Mouse (Mus musculus) left cerebral cortex, postnatal 10 days (tissue): Measurements from ENCODE around the gene Lhx4. TPM values are rescaled to one million over a fixed set of nuclear protein-coding genes. Genes with fewer than 3 reads are reported as not detected.

Experiments
- DNase-seq, 2 experiments: peaks; one replicate each; pipeline ENCODE4 v3.0.0; 2021 to 2022; ENCODE audit warnings: low spot score in 2 of 2, mixed read lengths in 1 of 2; ENCODE audit errors: extremely low spot score in 1 of 2
- intact Hi-C: fragments of 180-260 bp; cut with DNase I; formaldehyde crosslinking; loops from one replicate; pipeline ENCODE4 v1.15.1; 2025
- total RNA-seq, 2 experiments: library from RNA; stranded (reverse); gene quantifications; 2 replicates each; pipeline ENCODE4 v1.2.3; 2021

The Lhx4 gene
- total RNA-seq, 2 experiments from 2014 or later: 0.06 TPM; not detected in 1

DNA sequence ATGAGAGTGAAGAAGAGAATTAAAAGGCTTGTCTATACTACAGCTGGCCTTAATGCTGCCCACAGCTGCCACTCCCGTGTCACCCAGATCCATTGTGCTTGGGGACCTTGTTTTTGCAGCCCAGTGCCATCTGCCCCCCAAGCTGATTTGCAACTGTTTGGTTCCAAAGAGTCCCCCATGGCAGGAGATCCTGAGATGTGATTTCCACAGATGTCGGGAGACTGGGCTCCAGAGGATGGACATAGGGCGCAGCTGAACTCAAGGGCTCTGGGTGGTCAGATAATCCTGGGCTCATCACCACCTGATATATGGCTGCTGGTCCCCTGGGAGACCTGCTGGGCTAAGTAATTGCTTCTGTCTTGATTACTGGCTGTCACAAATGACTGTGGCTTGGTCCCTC lies 32.6 kb downstream of the Lhx4 start:
- DNase-seq: no peak
- intact Hi-C loops: no loop called here

DNA sequence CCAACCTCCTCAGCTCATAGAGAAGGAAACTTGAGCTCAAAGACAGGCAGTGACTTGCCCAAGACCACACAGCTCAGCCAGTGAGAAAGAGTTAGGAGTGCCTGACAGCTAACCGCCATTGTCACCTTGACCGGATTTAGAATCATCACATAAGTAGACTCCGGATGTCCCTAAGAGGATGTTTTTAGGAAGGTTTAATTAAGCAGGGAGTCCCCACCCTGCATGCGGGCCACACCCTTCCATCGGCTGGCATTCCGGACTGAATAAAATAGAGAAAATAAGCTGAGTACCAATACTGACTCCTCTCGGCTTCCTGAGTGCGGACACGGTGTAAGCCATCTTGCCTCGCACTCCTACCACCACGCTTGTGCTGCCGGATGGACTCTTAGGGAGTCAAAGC lies 34.2 kb downstream of the Lhx4 start:
- intact Hi-C loops: no loop called here
- DNase-seq: no peak

- intact Hi-C loops: no loop called here
- DNase-seq: no peak
Observed at GRCm38 (mm10) chr1:155715366-155715765, 36.1 kb downstream of the Lhx4 start.

DNA sequence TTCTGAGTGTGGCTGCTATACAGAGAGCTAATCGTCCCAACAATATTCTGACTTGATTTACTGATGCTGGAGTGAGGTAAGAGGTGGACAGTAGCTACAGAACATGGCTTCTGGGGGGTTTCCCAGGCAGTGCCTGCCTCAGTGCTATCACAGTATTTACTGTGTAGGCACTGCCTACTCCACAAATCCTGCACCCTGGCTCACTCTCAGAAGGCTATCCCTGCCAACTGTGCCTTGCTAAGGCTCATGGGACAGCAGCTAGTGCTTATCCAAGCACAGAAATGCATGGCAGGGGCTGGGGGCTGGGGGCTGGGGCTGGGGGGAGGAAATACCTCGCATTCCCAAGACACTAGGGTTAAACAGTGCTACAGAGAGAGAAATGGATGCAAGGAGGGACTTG lies 38.2 kb downstream of the Lhx4 start:
- DNase-seq: peak in 1 of 2 experiments; percentile 16

DNA sequence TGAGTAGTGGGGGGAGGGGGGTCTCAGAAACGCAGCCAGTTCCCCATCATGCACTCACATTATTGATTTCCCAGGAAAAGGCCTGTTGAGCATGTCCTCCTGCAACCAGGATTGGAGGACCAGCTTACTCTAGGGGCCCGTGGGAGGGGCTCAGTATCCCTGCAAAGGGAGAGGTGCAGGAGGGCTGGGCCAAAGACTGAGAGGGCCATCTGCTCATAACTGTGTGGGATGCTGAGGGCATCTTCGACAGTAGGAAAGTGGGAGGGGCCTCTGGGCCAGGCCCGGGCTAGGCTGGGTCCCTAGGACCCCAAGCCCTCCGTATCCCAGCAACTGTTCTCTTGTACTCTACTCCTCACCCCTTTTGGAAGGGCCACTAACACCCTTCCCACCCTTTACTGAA lies 47.3 kb downstream of the Lhx4 start:
- intact Hi-C loops: no loop called here
- DNase-seq: no peak

More for the DNA sequence above, 38.2 kb downstream of the Lhx4 start:
- intact Hi-C loops: no loop called here

- no peak for DNase-seq
- intact Hi-C loops: no loop called here
Observed at GRCm38 (mm10) chr1:155703191-155703680, 48.2 kb downstream of the Lhx4 start.

DNA sequence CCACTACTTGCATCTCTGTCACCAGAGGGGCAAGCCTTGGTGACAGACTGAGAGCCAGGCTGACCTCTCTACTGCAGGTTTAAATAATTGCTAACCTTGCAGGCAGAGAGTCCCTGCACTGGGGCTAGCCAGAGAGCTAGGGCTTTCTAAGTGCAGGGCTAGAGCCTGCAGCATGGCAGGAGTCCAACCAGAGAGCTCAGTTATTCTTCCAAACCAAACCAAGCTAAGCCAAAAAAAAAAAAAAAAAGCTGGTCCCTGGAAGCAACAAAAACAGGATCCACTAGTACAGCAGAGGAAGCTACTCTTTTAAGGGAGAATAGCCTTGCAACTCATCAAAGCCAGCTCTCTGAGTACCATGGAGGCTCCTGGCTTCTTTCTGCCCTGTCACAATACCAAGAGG lies 50.6 kb downstream of the Lhx4 start:
- intact Hi-C loops: no loop called here
- peak in 1 of 2 experiments; percentile 26 for DNase-seq

DNA sequence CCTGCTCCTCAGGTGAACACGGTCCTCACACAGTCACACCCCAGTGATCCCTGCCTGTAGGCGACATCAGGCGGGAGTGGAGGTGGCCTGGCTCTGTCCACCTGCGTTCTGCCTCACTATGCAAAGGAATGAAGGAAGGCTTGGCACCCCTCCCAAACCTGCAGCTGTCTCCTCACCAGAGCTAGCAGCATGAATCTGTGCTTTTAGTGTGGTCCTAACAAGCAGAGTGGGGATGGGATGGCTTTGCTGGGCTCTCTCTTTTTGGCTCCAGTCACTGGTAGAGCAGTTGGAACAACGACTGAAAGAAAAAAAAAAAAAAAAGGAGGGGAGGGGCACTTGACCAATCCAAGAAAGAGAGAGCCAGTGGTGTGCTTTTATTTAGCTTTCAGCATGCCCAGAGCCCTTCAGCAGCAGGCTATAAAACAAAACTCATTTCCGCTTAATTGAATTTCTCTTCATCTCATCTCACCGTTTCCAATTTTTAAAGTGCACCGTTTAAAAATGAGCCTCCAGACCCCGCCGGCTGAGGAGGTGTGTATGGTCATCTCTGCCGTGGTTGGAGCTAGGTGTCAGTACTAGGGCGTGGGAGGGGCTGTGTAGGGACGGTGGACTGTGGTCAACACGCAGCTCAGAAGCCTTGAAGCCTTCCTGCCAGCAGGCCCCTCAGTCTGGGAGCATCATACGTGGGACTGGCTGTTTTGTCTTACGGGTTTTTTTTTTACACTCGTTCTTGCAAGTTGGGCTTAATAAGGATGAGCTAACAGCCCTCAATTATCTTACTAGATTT lies 52.9 kb downstream of the Lhx4 start:
- peak; percentile 40 to 63 for DNase-seq
- intact Hi-C loops: no loop called here

DNA sequence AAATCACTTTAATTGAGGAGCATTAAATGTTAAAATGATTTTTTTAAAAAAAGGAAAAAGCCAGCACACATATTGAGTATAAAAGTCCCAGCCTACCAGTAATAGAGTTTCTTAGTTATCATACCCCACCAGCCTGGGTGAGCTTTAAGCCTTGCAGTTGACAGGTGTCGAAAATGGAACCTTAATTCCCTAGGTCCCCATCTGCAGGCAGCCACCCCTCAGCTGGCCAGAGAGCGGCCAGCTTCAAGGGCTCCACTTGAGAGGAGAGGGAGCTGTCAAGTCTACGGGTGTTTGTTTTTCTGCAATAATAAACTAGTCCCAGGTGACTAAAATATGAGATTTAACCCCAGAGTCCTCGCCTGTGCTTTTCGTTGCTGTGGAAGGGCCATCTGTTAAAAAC lies 58.0 kb downstream of the Lhx4 start:
- DNase-seq: no peak
- intact Hi-C loops: no loop called here

GRCm38 (mm10) chr1:155693026-155693425 lies 58.5 kb downstream of the Lhx4 start:
- no peak for DNase-seq
- intact Hi-C loops: no loop called here

- no peak for DNase-seq
- intact Hi-C loops: no loop called here
Observed at GRCm38 (mm10) chr1:155692230-155692629, 59.3 kb downstream of the Lhx4 start.

- intact Hi-C loops: no loop called here
- no peak for DNase-seq
Observed at GRCm38 (mm10) chr1:155689558-155689957, 61.9 kb downstream of the Lhx4 start.

DNA sequence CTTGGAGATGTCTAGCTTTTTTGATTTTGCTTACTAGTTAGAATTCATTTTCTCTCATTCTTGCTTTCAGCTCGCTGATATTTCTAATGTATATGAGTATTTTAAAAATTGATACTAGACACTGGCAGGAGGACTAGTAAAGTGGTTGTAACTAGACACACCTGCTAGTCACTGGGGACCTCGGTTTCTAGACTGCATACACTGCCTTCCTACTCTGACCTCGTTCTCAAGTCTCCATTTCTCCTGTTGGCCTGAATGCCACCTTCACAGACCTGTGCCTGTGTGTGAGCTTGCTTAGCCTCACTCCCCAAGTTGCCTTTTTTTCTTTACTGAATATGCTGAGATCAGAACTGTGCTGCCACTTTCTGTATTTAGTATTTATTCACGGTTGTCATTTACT lies 62.3 kb downstream of the Lhx4 start:
- intact Hi-C loops: no loop called here
- no peak for DNase-seq

DNA sequence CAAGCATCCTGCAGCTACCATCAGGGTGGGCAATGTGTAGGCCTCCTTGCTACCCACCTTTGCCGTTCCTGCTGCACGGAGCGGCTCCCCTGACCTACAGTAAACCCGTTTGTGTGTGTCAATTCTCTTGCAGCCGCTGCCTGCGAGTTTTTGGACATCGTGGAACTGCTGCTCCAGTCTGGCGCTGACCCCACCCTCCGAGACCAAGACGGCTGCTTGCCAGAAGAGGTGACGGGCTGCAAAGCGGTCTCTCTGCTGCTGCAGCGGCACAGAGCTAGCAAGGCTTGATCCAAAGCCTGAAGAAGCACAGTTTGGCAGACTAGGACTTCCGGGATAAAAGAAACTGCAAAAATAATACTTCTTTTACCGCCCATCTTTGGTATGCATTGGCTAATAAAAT lies 64.7 kb downstream of the Lhx4 start:
- intact Hi-C loops: no loop called here
- no peak for DNase-seq

- intact Hi-C loops: no loop called here
- no peak for DNase-seq
Observed at GRCm38 (mm10) chr1:155681116-155681799, 70.2 kb downstream of the Lhx4 start.

GRCm38 (mm10) chr1:155675570-155675969 lies 75.9 kb downstream of the Lhx4 start:
- no peak for DNase-seq
- intact Hi-C loops: no loop called here

GRCm38 (mm10) chr1:155663994-155664393 lies 87.5 kb downstream of the Lhx4 start:
- intact Hi-C loops: no loop called here
- no peak for DNase-seq

GRCm38 (mm10) chr1:155656321-155656720 lies 95.2 kb downstream of the Lhx4 start:
- intact Hi-C loops: no loop called here
- DNase-seq: no peak

GRCm38 (mm10) chr1:155654961-155655360 lies 96.5 kb downstream of the Lhx4 start:
- intact Hi-C loops: no loop called here
- DNase-seq: no peak

DNA sequence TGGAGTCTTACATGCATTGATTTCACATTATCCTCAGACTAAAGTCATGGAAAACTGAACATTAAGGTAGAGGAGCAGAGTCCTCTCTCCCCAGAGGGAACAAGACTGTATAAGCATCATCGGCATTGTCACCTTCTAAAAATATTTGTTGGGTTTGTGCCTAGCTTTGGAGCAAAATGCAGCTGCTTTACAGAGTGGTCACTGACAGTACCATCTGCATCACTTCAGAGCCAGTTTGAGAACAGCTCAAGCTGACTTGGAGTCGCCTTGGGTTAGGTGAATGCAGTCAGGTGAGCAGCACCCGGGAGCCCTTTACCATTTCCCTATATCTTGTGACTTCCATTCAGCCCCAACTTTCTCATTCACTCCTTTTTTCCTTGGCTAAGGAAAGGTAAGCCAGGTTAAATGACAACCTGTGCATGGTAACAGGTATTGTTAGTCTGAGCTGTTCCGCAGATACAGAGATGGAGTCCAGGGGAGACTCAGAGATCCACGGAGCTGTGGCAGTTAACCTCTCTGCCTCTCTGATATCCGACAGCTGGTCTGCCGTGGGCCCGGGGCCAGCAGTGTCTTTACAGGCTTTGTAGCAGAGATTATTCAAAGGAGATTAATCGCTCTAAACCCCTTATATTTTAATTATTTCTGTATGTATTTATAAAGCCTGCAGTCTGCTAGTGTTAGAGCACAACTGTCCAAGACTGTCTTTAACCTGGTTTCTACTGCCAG lies 101.2 kb downstream of the Lhx4 start:
- DNase-seq: no peak

More for the DNA sequence above, 101.2 kb downstream of the Lhx4 start:
- intact Hi-C loops: no loop called here
